Mouse (Mus musculus) intestine, embryonic 16.5 days (tissue): ENCODE measurements around the gene Slpi. TPM values are rescaled to one million over a fixed set of nuclear protein-coding genes. Genes with fewer than 3 reads are reported as not detected.
A peak's percentile ranks its signal among the peaks of the same experiment; 100 is the strongest.

Experiments
- ATAC-seq: fragments of 200-750 bp; cut with Nextera tagmentation; 2 replicates; pipeline ENCODE4 v1.8.0; 2017; ENCODE audit warnings: moderate TSS enrichment, moderate library complexity
- H3K27ac ChIP-seq: fragments of 300-500 bp; sonication (generic); 2 replicates; pipeline ENCODE4 v1.5.1; 2014; ENCODE audit warnings: mild to moderate bottlenecking, low read length
- H3K27me3 ChIP-seq: fragments of 300-500 bp; sonication (generic); replicated peaks from 2 replicates; pipeline ENCODE4 v1.6.1; 2014; ENCODE audit warnings: low read length, control low read depth, mixed read lengths; ENCODE audit not compliant: control insufficient read depth, insufficient read depth
- H3K36me3 ChIP-seq: fragments of 300-500 bp; sonication (generic); 2 replicates; pipeline ENCODE4 v1.6.1; 2014; ENCODE audit warnings: low read length, control low read depth; ENCODE audit not compliant: control insufficient read depth, insufficient read depth
- H3K4me1 ChIP-seq: fragments of 300-500 bp; sonication (generic); 2 replicates; pipeline ENCODE4 v1.6.1; 2014; ENCODE audit warnings: low read length, control low read depth, mixed read lengths; ENCODE audit not compliant: control insufficient read depth, insufficient read depth
- H3K4me2 ChIP-seq: fragments of 300-500 bp; sonication (generic); 2 replicates; pipeline ENCODE4 v1.6.1; 2014; ENCODE audit warnings: low read depth, low read length, control low read depth
- H3K4me3 ChIP-seq: fragments of 300-500 bp; sonication (generic); 2 replicates; pipeline ENCODE4 v1.5.1; 2014; ENCODE audit warnings: mild to moderate bottlenecking, low read length
- H3K9ac ChIP-seq: fragments of 300-500 bp; sonication (generic); 2 replicates; pipeline ENCODE4 v1.6.1; 2014; ENCODE audit warnings: low read depth, low read length
- H3K9me3 ChIP-seq: fragments of 300-500 bp; sonication (generic); 2 replicates; pipeline ENCODE4 v1.6.1; 2016; ENCODE audit warnings: low read length, control low read depth; ENCODE audit not compliant: control insufficient read depth
- WGBS: fragments of 180-500 bp; shearing (Covaris S2); extraction: QIAGEN DNeasy Blood & Tissue Kit; methylation state at CpG from one replicate; pipeline ENCODE4 v1.1.7; 2014; 5-methylcytosine and 5-hydroxymethylcytosine counted together
- polyA plus RNA-seq: library from polyadenylated mRNA; unstranded; fragments of >200 nt; fragmentation: Nextera tagmentation; extraction: Ambion mirVana; gene quantifications from 2 replicates; pipeline ENCODE4 v1.2.1, GENCODE M21; 2015

Slpi gene
- polyA plus RNA-seq, 1 experiment from 2014 or later: 2.3 TPM

DNA sequence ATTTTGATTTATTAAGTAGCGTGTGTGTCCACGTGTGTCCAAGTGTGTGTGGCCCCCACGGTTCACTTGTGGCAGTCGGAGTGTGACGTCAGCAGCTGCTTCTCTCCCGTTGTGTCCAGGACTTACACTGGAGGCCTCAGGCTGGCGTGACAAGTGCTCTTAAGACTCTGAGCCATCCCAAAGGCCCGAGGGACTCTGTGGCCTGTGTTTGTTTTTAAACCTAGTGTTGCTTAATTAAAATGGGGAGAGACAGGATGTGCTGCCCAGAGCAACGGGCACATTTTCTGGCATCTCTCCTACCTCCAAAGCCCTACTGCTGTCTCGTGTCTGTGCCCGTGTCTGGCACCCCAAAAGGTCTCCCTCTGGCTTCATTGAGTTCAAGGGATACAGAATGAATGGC lies 34.6 kb upstream of the Slpi start:
- Histone ChIP-seq H3K4me1 (peaks cover 2% of the 10 kb centered on the region), H3K36me3 (peaks cover 14% of the 10 kb centered on the region), H3K27me3 (no peaks in the 10 kb centered on the region), H3K9me3 (no peaks in the 10 kb centered on the region), H3K27ac (peak overlapping the region; percentile 55), H3K9ac (no peak overlapping the region), H3K4me3 (no peak overlapping the region), H3K4me2 (no peak overlapping the region)
- ATAC-seq: no peak
- WGBS: 86% methylated on average over 11 of the region's 11 CpGs

DNA sequence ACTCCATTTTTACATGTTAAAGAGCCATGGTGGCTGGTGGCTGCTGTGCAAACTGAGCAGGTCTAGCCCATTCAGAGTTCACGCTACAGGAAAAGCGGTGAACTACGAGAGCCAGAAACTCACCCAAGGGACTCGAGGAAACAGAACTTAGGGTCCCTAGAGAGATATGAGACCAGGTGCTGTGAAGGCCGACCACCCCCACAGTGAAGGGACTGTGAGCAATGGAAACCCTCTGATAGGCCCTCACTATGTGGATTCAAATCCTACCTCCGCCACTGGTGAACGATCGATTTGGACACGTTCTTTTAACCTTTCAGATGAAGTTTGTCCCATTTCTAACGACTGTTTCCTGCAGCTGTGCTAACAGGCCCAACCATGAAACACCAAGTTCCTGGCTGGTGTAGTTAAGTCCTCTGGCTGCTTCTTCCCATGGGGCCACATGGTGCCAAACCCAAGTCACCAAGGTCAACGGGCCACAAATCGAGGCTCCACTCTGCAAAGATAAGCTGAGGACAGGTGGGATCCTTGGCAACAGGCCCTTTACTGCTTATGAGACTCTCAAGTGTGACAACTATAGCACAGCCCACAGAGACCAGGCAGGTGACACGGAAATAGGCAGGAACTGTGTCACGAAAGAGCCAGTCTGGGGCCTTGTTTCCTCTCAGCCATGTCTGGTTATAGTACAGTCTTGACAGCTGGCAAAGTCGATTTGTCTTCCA lies 33.9 kb upstream of the Slpi start:
- Histone ChIP-seq H3K9ac (no peak overlapping the region), H3K9me3 (no peaks in the 10 kb centered on the region), H3K36me3 (peaks cover 12% of the 10 kb centered on the region), H3K27me3 (no peaks in the 10 kb centered on the region), H3K4me1 (peaks cover 4% of the 10 kb centered on the region), H3K4me2 (no peak overlapping the region), H3K4me3 (no peak overlapping the region), H3K27ac (peak overlapping the region; percentile 55)
- WGBS: 78% methylated on average over 15 of the region's 15 CpGs
- ATAC-seq: peak; percentile 83

GRCm38 (mm10) chr2:164421979-164422378 lies 33.1 kb upstream of the Slpi start:
- Histone ChIP-seq H3K4me1 (peaks cover 4% of the 10 kb centered on the region), H3K4me2 (no peak overlapping the region), H3K27ac (no peak overlapping the region), H3K27me3 (no peaks in the 10 kb centered on the region), H3K9ac (no peak overlapping the region), H3K4me3 (no peak overlapping the region), H3K9me3 (no peaks in the 10 kb centered on the region), H3K36me3 (peaks cover 12% of the 10 kb centered on the region)
- WGBS: 86% methylated on average over 8 of the region's 8 CpGs
- no peak for ATAC-seq

GRCm38 (mm10) chr2:164421306-164421705 lies 32.4 kb upstream of the Slpi start:
- H3K27me3 ChIP-seq: no peaks in the 10 kb centered on the region
- H3K4me3 ChIP-seq: no peak overlapping the region
- no peak overlapping the region for H3K27ac ChIP-seq
- 87% methylated on average over 7 of the region's 7 CpGs for WGBS
- peaks cover 4% of the 10 kb centered on the region for H3K4me1 ChIP-seq
- peaks cover 9% of the 10 kb centered on the region for H3K36me3 ChIP-seq
- H3K9me3 ChIP-seq: no peaks in the 10 kb centered on the region
- no peak overlapping the region for H3K9ac ChIP-seq
- ATAC-seq: no peak
- H3K4me2 ChIP-seq: no peak overlapping the region

DNA sequence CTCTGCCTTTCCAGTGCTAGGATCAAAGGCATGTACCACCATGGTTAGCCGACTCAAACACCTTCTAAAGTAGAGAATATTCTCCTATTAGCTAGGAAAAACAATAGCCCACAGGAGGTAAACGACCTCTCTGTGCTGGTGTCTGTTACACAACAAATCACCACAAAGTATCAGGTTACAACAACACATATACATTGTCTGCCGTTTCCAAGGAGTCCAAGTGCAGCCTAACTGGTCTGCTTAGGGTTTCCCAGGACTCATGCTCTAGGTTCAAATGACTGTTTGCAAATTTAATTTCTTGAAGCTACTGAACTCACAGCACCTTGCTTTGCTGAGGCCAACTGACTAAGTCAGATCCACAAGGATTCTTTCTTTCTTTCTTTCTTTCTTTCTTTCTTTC lies 30.6 kb upstream of the Slpi start:
- Histone ChIP-seq H3K9me3 (no peaks in the 10 kb centered on the region), H3K4me2 (no peak overlapping the region), H3K4me3 (no peak overlapping the region), H3K27ac (no peak overlapping the region), H3K9ac (no peak overlapping the region), H3K27me3 (no peaks in the 10 kb centered on the region), H3K36me3 (peaks cover 8% of the 10 kb centered on the region), H3K4me1 (peaks cover 4% of the 10 kb centered on the region)
- 19% methylated on average over 3 of the region's 3 CpGs for WGBS
- no peak for ATAC-seq

DNA sequence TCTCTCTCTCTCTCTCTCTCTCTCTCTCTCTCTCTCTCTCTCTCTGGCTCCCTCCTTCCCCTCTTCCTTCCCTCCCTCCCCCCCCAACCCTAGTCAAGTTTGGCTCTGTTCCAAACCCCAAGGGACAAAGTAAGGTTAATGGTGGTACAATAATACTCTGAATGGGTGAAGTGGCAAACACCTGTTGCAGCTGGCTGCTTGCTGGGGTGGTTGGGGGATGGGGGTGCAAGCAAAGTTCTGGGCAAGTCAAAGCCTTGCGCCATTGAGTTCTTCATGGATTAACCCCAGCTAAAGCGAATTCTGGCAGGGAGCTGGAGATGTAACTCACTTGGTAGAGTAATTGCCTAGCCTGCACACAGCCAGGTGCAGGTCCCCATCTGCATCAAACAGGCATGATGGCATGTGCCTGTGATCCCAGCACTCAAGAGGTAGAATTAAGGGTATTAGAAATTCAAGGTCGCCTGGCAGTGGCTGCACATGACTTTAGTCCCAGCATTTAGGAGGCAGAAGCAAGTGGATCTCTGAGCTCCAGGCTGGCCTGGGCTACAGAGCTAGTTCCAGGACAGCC lies 29.5 kb upstream of the Slpi start:
- Histone ChIP-seq H3K4me2 (no peak overlapping the region), H3K27ac (peak overlapping the region; percentile 23; the same call in 1 of the 2 replicates), H3K36me3 (no peaks in the 10 kb centered on the region), H3K4me3 (no peak overlapping the region), H3K9me3 (no peaks in the 10 kb centered on the region), H3K27me3 (no peaks in the 10 kb centered on the region), H3K9ac (no peak overlapping the region), H3K4me1 (peaks cover 4% of the 10 kb centered on the region)
- no peak for ATAC-seq
- WGBS: 40% methylated on average over 3 of the region's 3 CpGs

GRCm38 (mm10) chr2:164417198-164417597 lies 28.3 kb upstream of the Slpi start:
- 0% methylated on average over 2 of the region's 2 CpGs for WGBS
- no peaks in the 10 kb centered on the region for H3K27me3 ChIP-seq

GRCm38 (mm10) chr2:164414581-164414980 lies 25.7 kb upstream of the Slpi start:
- Histone ChIP-seq H3K27ac (no peak overlapping the region), H3K4me1 (peaks cover 4% of the 10 kb centered on the region), H3K27me3 (no peaks in the 10 kb centered on the region), H3K9me3 (no peaks in the 10 kb centered on the region), H3K4me3 (peak overlapping the region; percentile 28), H3K36me3 (no peaks in the 10 kb centered on the region), H3K4me2 (peak overlapping the region; percentile 44), H3K9ac (peak overlapping the region; percentile 45; the same call in 1 of the 2 replicates)
- ATAC-seq: no peak
- WGBS: 65% methylated on average over 10 of the region's 10 CpGs

More at GRCm38 (mm10) chr2:164417198-164417597, 28.3 kb upstream of the Slpi start:
- no peak overlapping the region for H3K9ac ChIP-seq
- H3K27ac ChIP-seq: no peak overlapping the region
- no peak for ATAC-seq
- H3K4me2 ChIP-seq: no peak overlapping the region
- H3K36me3 ChIP-seq: no peaks in the 10 kb centered on the region
- H3K4me1 ChIP-seq: peaks cover 4% of the 10 kb centered on the region
- H3K9me3 ChIP-seq: no peaks in the 10 kb centered on the region
- H3K4me3 ChIP-seq: no peak overlapping the region

DNA sequence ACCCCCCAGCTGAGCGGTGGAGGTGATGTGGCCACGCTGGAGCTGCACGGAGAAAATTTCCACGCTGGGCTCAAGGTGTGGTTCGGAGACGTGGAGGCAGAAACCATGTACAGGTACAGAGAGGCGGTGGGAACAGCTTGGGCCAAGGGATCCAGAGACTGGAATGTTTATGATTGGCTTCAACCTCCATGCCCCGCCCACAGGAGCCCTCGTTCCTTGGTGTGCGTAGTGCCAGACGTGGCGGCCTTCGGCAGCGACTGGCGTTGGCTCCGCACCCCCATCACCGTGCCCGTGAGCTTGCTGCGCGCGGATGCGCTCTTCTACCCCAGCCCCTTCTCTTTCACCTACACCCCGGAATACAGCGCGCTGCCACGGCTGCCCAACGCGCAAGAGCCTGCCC lies 25.3 kb upstream of the Slpi start:
- H3K4me1 ChIP-seq: peaks cover 4% of the 10 kb centered on the region
- H3K27me3 ChIP-seq: no peaks in the 10 kb centered on the region
- H3K36me3 ChIP-seq: no peaks in the 10 kb centered on the region
- H3K27ac ChIP-seq: no peak overlapping the region
- no peaks in the 10 kb centered on the region for H3K9me3 ChIP-seq
- H3K9ac ChIP-seq: peak overlapping the region; percentile 45; the same call in 1 of the 2 replicates
- H3K4me3 ChIP-seq: peak overlapping the region; percentile 28
- peak; percentile 51 for ATAC-seq
- H3K4me2 ChIP-seq: peak overlapping the region; percentile 44
- 27% methylated on average over 28 of the region's 28 CpGs for WGBS
